Mouse (Mus musculus) A20 (cell line): ENCODE results near the gene Igfbp4.

Experiments used
- DNase-seq: peaks from one replicate; pipeline ENCODE4 v3.0.0-alpha.2; 2011; ENCODE audit warnings: low read depth, low spot score

Gene Igfbp4

DNA sequence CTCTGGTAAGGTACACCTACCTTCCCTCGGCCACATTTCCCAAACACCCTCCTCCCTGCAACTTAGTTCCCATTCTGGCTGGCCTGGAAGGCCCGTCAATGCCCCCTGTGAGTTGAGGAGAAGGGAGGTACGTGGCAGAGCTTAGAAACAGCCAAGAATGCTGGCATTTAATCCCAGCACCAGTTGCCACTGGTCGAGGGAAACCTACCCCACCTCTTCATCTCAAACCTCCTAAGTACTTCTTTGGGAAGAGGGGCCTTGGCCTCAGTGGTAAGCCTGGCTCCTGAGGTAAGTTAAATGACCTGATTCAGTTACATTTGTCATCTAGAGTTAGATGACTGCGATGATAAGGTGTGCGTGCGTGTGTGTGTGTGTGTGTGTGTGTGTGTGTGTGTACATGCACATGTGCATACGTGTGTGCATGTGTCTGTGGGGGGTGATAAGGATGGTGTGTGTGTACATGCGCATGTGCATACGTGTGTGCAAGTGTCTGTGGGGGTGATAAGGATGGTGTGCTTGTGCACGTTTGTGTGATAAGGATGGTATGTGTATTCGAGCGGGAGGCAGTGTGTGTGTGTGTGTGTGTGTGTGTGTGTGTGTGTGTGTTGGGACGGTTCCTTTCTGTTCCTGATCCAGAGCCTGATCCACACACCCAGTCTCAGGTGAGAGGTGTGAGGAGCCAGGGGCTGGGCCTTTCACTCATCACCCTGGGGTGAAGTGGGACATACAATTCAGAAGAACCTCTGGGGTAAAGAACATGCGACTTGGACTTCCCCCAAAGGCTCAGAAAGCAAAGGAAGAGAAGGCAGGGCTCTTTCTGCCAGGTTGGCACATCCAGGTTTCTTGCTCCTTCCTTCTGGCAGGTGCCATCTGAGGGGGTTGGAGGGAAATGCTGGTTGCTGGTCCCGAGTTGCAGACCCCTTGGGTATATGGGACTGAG lies 1.1 kb downstream of the Igfbp4 start:
- DNase-seq = no peak

DNA sequence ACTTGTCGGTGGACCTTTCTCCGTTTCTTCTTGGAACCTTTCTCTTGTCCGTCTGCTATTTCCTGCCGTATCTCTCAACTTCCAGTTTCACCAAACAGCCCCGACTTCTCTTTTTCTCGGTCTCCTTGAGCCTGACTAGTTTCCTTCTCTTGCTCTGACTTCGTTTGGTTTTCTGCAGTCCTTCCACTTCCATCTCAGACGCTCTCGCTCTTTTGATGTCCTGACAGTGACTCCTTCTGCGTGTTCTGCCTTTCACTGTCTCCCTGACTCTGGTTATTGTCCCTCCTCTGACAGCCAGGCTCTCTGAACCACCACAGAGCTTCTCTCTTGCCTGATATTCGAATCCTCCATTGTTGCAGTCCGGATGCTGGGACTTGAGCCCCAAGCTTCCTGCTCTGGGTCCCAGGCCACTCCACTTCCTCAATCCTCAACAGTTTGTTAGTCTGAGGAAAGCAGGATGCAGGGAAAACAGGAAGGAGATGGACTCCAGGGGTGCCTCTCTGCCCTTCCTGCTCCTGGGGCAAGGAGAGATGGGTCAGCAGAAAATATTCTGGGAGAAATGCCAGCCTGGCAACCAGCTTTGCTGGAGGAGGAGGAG lies 1.9 kb downstream of the Igfbp4 start:
- DNase-seq = peak; percentile 68

DNA sequence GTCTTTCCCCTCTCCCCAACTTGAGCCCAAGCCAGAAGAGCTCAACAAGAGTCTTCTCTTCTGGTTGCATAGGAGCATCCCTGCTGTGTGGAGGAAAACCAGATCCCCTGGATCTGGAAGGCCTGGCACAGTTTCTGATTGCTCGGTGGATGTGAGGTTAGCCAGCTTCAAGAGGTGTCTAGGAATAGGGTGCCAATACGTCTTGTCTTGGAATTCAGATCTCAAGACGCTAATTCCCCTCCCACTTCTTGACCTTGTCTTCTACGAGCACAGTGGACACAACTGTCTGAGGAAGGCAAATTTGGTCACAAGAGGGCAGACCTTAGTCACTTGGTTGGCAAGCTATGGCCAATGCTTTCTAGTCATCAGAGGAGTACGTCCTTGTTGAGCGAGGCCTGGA lies 2.6 kb downstream of the Igfbp4 start:
- no peak for DNase-seq

DNA sequence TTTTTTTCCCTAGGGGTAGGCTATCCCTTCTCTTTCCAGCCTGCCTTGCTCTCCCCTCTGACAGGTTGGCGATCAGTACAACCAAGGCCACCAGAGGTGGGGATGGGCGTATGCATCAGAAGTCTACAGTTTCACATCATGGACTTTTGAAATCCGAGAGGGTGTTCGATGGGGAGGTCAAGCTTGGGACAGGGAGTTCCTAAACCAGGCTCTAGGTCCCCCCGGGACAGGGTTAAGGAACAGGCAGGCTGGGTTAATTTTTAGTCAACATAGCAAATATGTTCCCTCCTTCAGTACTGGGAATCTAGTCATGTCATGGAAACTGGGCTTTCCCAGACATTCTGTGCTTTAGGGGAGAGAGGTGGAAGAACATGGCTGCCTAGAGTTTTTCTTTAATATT lies 3.3 kb downstream of the Igfbp4 start:
- no peak for DNase-seq

DNA sequence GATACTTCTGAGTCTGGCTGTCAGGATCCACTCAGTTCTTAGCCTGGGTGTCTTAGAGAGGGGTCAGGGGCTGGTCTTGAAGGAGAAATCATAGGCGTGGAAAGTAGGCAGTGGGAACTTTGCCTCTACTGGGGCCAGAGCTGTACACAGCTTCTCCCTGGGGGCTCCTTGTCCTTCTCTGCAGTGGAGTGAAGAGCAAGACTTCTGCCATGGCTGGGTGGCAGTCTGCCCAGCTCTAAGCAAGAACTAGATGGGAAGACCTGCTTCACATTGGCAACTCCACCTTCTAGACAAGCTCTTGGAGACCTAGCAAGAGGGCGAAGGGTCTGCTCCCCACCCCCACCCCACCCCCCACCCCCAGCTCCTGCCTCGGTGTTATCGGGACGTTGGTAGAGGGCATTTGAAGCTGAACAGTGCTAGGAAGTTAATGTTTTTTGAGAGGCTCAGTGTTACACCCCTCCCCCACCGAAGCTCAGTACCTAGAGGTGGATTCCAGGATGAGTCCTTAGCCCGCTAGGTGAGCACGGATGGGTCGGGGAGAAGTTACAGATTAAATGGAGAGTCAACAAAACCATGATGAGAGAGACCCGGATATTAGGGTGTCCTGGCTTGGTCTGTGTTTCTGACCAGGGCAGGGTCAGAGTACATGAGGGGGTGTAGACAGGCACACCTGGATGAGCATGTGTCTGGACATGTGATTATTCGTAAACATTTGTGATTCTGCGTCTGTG lies 4.3 kb downstream of the Igfbp4 start:
- DNase-seq = no peak

DNA sequence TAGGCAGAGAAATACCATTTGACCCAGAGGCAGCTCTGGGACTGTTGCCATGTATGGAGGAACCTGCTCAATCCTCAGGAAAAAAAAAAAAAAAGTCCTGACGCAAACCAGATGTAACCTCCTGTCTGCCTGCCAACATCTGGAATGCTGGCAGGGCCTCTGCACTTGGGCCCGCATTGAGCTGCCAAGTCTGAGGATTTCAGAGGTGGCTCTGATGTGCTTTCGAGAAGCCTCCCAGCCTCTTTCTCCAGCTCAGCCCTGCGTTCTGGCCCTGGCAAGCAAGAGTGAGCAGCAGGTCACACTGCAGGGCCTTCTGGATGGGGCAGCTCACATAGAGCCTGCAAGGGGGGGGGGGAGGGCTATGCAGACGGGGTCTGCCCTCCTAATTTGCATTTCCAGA lies 6.1 kb downstream of the Igfbp4 start:
- no peak for DNase-seq

DNA sequence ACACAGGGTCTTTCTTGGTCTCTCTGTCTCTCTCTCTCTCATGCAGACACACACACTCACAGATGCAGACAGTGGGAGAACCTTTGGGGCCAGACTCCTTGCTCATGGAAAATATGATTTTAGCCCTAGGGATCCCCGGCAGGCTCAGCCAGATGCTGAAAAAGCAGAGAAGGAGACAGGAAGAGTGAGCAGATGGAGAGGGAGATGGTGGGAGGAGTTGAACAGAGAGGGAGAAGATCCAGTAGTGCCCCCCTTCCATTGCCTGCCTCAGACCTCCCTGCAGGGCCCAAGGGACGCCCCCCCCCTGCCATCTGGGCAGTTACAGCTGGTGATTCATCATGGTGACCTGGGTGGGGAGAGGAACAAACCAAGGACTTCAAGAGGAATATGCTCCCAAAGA lies 6.6 kb downstream of the Igfbp4 start:
- no peak for DNase-seq

DNA sequence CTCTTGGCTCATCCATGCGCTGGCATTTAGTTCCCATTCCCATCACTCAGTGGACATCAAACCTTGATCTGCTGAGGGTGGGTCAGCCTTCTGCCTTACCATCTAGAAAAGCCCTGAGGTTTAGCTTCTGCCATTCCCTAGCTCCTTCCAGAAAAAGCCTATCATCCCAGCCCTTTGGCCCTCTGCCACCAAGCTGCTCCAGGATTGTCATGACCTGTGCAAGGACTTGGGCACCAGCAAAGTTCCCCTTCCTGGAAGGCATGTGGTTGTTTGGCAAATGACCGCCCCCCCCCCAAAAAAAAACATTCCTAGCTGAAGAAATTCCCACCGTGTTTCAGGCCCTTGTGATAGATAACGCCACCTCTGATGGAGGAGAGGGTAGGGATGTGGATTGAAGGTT lies 14.1 kb downstream of the Igfbp4 start:
- no peak for DNase-seq

DNA sequence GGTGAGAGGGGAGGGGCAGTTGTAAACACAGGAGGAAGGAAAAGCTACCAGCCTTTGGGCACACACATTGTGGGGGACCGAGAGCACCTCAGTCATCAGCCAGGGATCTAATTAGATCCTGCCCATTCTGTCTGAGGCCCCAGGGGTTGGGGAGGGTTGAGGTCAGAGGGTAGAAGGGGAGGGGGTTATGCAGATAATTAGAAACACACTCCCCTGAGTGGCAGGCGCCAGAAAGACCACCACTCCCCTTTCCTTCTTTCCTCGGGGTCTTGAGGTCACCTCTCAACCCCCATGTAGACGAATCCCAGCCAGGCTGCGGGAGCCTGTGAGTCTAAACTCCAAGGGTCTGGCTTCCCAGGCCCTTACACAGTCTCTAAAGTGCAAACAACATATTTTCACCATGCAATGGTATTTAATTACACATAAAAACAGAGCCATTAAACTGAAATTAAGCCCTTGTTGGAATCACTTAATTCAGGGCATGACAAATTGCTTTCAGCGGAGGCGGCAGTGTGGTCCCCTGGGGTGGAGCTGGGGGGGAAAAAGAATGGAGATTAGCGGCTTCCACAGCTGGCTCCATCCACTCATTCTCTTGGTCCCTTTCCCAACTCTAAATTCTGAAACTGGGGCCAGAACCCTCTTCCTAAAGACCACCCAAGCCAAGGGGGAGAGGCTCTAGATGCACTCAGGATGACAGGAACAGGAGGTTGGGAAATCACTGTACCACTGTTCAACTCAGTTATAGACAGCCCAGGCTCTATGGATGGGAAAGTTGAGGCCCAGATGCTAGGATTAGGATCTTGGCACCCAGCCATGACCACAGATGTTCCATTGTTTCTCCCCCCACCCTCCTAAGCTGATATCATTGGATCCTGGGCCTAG lies 14.8 kb downstream of the Igfbp4 start:
- DNase-seq = no peak

DNA sequence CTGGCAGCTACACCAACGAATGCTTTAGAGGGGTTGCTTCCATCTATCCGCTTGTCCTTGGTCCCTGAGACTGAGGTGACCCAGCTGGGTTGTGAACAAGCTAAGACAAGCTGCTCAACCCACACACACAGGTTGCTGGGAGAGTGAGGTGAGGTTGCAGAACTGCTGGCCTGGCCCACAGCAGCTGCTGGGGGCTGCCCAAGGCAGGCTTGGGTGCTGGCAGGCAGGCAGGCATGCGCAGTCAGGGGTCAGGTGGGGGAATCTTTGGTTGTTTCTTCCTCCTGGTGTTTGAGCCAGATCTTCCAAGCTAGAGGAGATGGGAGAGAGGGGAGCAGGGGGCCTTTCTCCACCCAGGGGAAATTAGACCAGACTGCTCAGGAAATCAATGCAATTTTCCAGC lies 19.4 kb downstream of the Igfbp4 start:
- DNase-seq = no peak

DNA sequence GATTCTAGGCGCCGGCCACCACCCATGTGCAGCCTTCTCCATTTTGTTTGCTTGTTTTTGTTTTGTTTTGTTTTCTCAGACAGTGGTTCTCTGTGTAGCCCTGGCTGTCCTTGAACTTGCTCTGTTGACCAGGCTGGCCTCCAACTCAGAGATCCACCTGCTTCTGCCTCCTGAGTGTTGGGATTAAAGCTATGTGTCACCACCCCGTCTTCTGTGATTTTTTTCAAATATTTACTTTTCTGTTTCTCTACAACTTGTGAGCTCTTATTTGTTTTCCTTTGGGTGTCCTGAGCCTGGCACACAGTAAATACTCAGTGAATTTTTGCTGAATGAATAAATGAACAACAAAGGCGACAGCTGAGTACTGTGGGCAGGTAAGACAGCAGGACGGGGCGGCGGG lies 21.6 kb downstream of the Igfbp4 start:
- no peak for DNase-seq

DNA sequence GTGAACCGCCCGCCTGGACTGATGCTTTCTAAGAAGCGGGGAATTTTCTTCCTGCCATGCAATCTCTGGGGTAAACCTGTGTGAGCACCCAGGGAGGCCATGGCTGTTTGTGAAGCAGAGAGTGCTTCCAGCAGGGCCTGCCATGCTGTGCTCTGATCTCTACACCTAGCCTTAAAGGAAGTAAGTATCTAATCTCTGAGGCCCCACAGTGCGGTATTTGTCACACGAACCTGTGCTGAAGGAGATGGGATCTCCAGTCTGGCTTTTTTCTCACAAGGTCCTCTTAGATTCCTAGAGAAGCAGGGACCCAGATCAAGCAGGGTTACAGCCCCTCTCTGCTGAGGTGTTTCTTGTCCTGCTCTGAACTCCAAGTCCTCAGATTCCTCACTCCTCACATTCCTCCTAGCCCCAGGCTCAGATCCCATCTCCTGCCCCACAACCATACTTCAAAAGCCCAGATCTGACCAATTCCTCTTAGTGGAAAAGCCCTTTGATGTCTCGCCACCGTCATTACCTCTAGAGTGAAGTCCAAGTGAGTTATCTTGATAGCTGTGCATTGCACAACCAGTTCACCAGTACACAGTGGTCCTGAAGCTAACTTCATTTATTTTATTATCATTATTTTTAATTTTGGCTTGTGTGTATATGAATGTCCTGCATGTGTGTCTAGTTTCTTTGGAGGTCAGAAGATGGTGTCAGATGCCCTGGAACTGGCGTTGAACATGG lies 22.5 kb downstream of the Igfbp4 start:
- no peak for DNase-seq

DNA sequence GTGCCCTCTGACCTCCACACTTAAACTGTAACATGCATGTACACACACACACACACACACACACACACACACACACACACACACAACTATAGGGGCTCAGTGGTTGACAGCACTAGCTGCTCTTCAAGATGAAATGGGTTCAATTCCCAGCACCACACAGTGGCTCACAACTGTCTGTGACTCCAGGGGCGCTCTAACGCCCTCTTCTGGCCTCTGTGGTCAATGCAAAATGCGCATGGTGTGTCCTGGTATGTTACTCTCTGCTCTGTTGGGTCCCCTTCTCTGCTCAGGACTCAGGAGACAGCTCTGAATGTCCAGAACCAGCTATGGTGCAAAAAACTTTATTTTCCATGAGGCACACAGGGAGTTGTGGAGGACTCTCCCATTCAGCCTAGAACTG lies 24.3 kb downstream of the Igfbp4 start:
- no peak for DNase-seq

DNA sequence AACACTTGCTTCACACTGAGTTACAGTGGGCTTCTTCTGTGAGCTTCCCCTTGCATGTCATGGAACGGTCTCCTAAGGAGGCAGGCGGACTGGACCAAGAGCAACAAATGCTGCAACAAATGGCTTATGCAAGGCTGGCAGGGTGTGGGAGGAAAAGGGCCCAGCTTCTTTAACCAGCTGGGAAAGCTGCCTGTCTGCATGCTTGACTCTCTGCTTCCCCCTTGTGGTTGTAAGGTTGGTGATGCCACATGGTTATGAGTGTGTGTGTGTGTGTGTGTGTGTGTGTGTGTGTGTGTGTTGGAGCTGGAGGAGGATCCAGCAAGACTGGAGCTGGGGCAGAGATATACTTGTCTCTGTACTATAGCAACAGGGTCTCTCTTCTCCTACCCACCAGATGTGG lies 24.9 kb downstream of the Igfbp4 start:
- peak; percentile 76 for DNase-seq

DNA sequence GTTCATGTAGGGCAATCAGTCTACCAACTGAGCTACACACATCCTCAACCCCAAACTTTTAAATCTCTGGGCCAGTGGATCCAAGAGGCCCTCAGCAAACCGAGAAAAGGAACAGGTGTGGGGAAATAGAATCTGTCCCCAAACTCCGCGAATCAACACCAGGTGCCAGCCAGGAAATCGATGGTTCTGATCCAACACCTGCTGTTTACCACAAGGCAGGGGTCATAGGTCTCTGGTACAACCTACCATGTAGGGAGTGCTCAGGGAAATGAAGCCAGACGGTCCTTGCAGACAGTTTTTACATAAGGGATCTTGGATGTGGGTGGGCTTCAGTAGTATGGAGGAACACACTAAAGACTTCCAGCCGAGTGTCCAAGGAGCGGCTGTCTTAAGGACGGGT lies 26.5 kb downstream of the Igfbp4 start:
- DNase-seq = no peak

DNA sequence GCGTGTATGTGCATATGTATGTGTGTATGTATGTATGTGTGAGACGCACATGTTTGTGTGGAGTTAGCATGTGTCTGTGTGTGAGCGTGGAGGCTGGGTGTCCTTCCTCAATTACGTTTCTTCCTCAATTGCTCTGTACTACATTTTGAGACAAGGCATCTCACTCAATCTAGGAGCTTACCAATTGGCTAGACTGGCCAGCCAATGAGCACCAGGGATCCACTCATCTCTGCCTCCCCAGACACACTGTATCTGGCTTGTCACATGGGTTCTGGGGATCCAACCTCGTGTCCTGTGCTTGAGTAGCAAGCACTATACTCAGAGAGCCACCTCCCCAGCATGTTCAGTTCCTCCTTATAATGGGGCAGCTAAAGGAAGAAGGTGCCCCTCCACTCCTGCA lies 27.4 kb downstream of the Igfbp4 start:
- DNase-seq = no peak

DNA sequence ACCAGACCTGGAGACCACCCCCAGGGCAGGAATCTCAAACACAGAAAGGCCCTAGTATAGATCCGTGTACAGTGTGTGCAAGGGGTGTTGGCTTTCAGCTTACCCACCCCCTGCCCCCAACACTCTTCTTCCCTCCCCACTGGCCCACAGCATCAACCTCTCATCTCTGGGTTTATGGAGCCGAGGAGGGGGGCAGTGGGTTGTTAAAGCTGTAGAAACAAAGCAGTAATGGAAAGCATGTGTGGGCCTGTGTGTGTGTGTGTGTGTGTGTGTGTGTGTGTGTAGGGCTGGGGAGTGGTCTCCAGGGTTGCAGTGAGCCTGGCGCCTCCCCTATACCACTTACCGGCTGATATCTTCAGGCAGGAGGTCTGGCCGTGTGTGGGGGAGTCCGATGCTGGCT lies 30.8 kb downstream of the Igfbp4 start:
- DNase-seq = no peak

DNA sequence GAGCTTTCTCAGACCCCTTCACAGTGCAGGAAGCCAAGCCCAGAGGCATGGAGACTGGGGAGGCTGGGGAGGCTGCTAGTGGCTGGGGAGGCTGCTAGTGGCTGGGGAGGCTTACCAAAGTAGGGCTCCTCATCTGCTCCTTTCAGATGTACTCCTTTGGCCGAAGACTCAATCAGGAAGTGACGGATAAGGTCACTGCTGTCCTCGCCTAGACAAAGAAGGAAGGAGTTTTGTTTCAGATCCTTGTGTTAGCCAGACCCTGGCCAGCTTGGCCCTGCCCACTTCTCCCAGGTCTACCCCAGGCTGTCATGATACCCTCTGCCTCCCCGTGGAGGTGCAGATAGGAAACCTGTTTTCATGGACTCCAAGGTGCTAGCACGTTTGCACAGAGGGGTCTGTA lies 32.7 kb downstream of the Igfbp4 start:
- no peak for DNase-seq

DNA sequence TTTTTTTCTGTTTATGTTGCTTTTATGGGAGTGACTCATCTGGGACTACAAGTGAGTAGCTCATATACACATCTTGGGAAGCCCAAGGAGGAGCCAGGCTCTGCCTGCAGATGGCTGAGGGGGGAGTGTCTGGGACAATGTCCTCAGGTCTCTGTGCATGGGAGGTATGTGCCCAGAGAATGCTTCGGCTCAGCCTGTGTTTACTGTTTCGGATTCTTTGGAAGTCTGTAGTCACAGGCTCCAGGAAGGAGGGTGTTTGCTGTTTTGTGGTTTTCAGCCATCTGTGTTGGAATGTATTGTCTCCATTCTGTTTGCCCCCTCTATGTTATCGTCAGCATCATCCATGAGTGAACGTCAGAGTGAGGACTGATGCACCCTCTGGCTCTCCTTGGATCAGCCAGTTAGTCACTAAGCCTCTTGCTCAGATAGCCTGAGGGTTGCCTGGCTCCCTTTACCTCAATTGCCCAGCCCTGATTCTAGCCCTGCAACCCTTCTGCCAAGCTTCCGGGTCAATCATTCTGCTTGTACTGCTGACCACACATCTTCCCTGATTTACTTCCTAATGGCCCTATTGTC lies 35.8 kb downstream of the Igfbp4 start:
- no peak for DNase-seq

DNA sequence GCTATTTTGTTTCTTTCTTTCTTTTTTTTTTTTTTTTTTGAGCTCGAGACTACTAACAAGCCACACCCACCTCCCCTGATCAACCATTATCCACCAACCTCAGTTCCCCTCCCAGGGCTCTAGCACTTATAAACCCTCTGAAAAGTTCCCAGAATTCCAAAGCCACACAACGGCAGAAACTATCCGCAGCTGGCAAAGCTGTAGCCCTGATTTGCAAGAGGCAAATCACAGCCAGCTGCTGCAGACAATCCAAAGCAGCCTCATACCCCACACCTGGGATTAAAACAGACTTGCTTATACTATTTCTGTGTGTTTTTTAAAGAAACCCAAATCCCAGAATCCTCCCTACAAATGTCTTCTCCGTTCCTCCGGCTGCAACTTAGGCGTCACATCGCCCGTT lies 36.8 kb downstream of the Igfbp4 start:
- DNase-seq = no peak
